Mouse (Mus musculus) embryo, embryonic 9.5 days (tissue): ENCODE measurements around the gene Hectd4.
A peak's percentile ranks its signal among the peaks of the same experiment; 100 is the strongest.

Source experiments
- DNase-seq: peaks from one replicate; pipeline ENCODE4 v3.0.0-alpha.2; 2017; ENCODE audit errors: extremely low spot score

Gene Hectd4

DNA sequence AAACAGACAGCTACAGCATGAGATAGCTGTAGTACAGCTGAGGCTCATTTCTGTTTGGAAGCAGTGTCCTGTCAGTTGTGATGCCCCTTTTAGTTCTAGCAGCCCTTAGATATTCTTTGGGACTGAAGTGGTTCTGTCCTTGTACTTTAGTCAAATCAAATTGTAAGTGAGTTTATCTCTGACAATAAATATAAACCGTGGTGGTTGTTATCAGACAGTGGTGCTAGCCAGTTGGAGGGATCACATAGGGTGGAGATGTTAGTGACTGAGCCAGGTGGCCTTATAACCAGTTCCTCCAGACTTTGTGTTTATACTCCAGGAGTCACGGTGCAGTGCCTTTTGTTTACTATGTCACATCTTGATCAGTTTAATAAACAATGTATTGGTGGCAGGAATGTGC lies 13.7 kb downstream of the Hectd4 start:
- no peak for DNase-seq

DNA sequence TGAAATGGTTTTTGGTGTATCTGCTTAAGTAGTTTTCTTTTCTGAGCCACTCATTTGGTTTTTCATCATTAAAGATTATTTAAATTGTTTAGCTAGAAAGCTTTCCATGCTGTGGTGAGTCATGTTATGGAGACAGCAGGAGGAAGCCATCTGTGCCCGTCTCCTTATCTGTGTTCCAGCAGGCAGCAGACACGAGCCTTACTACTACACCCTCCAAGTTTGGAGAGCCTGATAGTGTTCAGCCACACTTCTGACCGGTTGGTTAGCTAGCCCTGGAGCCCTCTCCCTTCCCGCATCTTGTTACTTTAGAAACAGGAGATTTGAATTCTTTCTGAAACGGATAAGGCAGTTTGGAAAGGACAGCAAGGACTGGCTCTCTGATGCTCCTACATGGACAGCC lies 16.2 kb downstream of the Hectd4 start:
- no peak for DNase-seq

DNA sequence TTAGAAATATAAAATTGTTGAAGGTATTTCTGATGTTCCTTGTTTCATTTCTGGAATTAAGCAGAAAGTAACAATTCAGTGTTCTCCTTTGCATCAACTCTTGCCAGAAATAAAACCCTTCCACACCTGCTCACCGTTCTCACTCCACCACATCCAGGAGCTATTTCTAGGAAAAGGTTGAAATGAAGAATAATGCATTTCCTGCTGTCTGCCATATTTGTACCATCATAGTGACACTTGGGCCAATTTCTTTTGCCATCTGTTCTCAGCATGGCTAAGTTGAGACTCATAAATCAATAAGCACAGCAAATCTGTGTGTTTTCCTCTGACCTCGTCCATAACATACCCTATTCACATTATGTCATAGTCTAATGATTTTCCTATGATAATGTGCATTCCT lies 18.2 kb downstream of the Hectd4 start:
- DNase-seq, result no peak

GRCm38 (mm10) chr5:121239846-121240245 lies 19.8 kb downstream of the Hectd4 start:
- no peak for DNase-seq

GRCm38 (mm10) chr5:121241182-121241581 lies 21.2 kb downstream of the Hectd4 start:
- no peak for DNase-seq

DNA sequence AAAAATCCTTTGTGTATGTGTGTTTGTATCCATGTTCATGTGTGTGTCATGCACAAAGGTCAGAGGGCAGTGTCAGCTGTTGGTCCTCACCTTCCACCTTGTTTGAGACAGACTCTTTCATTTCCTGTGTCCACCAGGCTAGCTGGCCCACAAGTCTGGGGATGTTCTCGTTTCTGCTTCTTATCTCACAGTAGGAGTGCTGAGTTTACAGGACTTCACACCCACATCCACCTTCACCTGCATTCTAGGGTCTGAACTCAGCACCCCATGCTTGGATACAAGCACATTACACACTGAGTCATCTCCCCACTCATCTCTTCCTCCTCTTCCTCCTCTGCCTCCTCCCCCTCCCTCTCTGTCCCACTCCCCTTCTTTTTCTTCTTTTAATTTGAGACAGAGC lies 22.2 kb downstream of the Hectd4 start:
- no peak for DNase-seq

- DNase-seq, result no peak
Measured at GRCm38 (mm10) chr5:121242701-121243100, 22.7 kb downstream of the Hectd4 start.

GRCm38 (mm10) chr5:121243676-121244364 lies 23.8 kb downstream of the Hectd4 start:
- no peak for DNase-seq

GRCm38 (mm10) chr5:121244365-121244731 lies 24.3 kb downstream of the Hectd4 start:
- no peak for DNase-seq

- no peak for DNase-seq
Measured at GRCm38 (mm10) chr5:121245201-121245600, 25.2 kb downstream of the Hectd4 start.

DNA sequence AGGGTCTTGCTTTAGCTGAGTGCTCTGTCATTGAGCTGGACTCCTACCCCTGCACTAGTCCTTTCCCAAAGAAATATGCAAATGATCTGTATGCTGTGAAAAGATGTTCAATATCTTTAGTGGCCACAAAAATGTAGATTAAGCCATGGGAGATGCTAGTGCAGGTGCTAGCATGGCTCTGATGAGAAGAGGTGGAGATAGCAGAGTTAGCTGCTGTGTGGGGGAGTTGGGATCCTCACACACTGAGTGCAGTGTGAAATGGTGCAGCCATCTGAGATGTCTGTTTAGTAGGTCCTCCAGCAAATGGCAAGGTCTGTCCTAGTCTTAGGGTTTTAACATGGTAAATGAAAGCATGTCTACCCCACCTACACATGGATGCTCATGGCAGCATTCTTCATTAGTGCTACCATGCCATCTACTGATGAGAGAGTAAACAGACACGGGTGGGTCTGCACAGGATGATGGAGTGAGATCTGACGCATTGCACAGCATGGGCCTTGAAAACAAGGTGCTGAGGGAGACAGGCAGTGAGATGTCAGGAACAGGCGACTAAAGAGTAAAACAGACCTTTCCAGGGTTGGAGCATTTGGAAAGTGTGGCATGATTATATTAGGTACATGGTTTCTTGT lies 28.9 kb downstream of the Hectd4 start:
- DNase-seq, result no peak

DNA sequence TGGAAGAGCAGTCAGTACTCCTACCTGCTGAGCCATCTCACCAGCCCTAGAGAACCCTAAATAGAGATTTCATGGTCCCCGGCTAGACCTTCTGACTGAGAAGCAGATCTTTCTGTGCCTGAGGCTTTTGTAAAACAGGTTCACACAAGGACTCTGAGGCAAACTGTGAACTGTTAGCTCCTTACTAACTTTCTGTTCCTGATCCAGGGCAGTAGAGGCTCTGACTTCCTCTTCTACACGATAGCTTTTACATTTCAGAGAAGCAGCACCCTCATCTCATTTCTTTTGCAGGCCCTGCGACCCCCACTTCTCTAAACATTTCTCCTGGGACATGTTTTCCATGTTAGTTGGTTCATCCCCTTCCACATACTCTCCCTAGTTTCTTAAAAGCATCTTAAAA lies 29.7 kb downstream of the Hectd4 start:
- DNase-seq, result no peak

- DNase-seq, result no peak
Measured at GRCm38 (mm10) chr5:121251813-121252212, 31.8 kb downstream of the Hectd4 start.

- DNase-seq, result no peak
Measured at GRCm38 (mm10) chr5:121253816-121254497, 33.9 kb downstream of the Hectd4 start.

DNA sequence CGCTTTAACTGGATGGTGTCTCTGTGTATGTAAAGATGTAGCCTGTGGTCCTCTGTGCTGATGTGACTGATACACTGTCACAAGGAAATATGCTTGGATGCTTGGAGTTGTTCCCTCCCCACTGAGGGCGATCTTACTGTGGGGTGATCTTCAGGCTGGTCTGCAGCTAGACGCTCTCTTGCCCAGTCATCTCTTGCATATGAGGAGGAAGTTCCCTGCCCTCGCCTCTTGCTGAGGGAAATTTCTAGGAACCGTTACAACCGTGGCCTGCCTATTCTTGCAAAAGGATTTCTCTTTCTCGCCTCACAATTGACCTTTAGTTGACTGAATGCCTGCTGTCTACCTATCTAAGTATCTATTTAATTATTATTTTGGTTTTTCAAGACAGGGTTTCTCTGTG lies 35.0 kb downstream of the Hectd4 start:
- no peak for DNase-seq

DNA sequence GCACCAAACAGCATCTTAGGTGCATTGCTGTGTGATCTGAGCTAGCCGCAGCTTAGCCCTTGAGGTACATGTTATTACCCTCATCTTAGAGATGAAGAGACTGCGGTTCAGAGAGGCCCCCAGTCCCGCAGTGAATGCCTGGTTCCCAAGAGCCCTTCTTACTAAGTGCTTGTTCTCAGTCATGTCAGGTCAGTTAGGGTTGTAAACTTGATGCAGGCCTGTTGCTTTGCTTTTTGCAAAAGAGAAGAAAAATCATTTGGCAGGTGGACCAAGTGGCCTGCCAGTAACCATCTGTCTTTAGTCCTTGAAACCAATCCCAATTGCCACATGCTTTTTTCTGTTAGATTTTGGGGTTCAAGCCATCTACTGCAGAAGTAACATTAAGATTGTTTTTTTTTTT lies 41.8 kb downstream of the Hectd4 start:
- DNase-seq, result no peak

DNA sequence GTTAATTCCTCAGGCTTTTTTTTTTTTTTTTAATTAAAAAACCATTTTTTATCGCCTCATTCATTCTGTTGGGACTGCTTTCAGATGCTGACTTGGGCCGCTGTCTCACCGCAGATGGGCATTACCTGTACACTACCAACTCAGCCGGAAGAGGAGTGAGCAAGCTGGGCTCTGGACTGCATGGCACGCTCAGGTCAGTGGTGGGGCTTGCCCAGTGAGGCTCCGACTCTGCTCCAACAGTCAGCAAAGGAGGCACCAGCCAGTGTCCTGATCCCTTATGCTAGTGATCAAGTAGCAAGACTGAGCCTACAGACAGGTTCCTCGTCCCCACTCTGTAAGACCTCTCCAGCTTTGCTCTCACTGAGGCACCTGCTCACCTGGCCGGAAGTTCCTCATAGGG lies 42.4 kb downstream of the Hectd4 start:
- DNase-seq, result no peak

- no peak for DNase-seq
Measured at GRCm38 (mm10) chr5:121264593-121264992, 44.6 kb downstream of the Hectd4 start.

- DNase-seq, result peak; percentile 12
Measured at GRCm38 (mm10) chr5:121266741-121267382, 46.8 kb downstream of the Hectd4 start.

- DNase-seq, result no peak
Measured at GRCm38 (mm10) chr5:121271046-121271445, 51.0 kb downstream of the Hectd4 start.

DNA sequence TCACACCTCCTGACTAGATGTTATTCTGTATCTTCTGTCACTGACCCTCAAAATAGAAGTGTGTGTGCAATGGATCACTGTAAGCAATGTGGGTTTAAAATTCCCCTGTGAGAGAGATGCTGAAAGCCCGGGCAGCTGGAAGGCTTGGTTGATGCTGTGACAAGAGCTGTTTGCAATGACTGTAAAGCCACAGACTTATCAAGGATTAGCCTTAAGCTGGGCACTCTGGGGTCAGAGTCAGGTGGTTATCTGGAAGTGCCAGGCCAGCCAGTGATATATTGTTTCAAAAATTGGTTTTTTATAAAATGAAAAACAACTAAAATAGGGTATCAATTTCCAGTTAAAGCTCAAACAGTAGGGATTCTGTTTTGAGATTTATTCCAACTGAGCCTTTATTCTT lies 56.8 kb downstream of the Hectd4 start:
- no peak for DNase-seq

DNA sequence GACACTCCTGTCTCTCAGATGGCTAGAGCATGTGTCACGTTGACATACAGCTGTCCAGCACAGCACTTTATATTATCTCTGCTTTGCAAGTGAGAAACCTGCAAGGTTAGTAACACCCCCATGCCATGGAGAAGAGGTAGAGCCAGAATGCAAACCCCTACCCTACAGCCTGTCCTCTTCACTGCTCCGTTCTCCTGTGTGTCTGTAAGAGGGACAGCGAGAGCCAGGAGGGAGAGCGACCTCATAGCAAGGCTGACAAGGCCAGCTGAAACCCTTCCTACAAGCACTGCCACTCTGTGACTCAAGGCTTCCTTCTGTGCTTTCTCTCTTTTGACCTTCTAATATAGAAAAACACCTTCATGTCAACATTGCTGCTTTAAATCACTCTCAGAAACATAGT lies 60.4 kb downstream of the Hectd4 start:
- DNase-seq, result no peak

- DNase-seq, result no peak
Measured at GRCm38 (mm10) chr5:121283051-121283450, 63.0 kb downstream of the Hectd4 start.
